Mouse (Mus musculus): ENCODE results near the gene 5730409E04Rik. TPM values are rescaled to one million over a fixed set of nuclear protein-coding genes. Genes with fewer than 3 reads are reported as not detected.

Gene 5730409E04Rik
- total RNA-seq, 2 experiments from 2014 or later, result 13.8 to 13.9 TPM

- no peak for DNase-seq
Observed at GRCm38 (mm10) chr4:126636330-126636729, 26.7 kb downstream of the 5730409E04Rik start.

GRCm38 (mm10) chr4:126637446-126637845 lies 27.8 kb downstream of the 5730409E04Rik start:
- DNase-seq, result no peak

GRCm38 (mm10) chr4:126639339-126639738 lies 29.7 kb downstream of the 5730409E04Rik start:
- no peak for DNase-seq

- DNase-seq, result no peak
Observed at GRCm38 (mm10) chr4:126641901-126642300, 32.3 kb downstream of the 5730409E04Rik start.

GRCm38 (mm10) chr4:126643815-126644214 lies 34.2 kb downstream of the 5730409E04Rik start:
- no peak for DNase-seq

GRCm38 (mm10) chr4:126644333-126644963 lies 34.8 kb downstream of the 5730409E04Rik start:
- no peak for DNase-seq

GRCm38 (mm10) chr4:126647996-126648910 lies 38.6 kb downstream of the 5730409E04Rik start:
- DNase-seq, result no peak

GRCm38 (mm10) chr4:126653148-126653547 lies 43.5 kb downstream of the 5730409E04Rik start:
- no peak for DNase-seq

GRCm38 (mm10) chr4:126655356-126655755 lies 45.7 kb downstream of the 5730409E04Rik start:
- DNase-seq, result no peak

- no peak for DNase-seq
Observed at GRCm38 (mm10) chr4:126661249-126661648, 51.6 kb downstream of the 5730409E04Rik start.

Small RNAs within 50 kb of the gene (microRNA-seq; reads per million reads assigned to microRNA genes)
- gene Mir7119, result 0 to 0.27 reads per million in 2 experiments

Other genes with a start within 250 kb of the 5730409E04Rik start
- gene Ago3, start 180.3 kb upstream of the 5730409E04Rik start, total RNA-seq (2021), result 10 to 100 TPM; 12.5 to 14.4 TPM
- gene Ago1, start 141.2 kb upstream of the 5730409E04Rik start, total RNA-seq (2021), result 10 to 100 TPM; 10.4 to 12.0 TPM
- 10 to 100 TPM; 10.2 to 11.5 TPM for gene Ago4, start 76.3 kb upstream of the 5730409E04Rik start, total RNA-seq (2021)
- gene Clspn, start 52.9 kb upstream of the 5730409E04Rik start, total RNA-seq (2021), result under 1 TPM; 0.20 to 0.41 TPM
- 100 to 1,000 TPM; 123 to 131 TPM for gene Psmb2, start 67.8 kb downstream of the 5730409E04Rik start, total RNA-seq (2021)
- not detected for gene Tfap2e, start 126.4 kb downstream of the 5730409E04Rik start, total RNA-seq (2021)
- 10 to 100 TPM; 15.8 to 17.1 TPM for gene Ncdn, start 143.6 kb downstream of the 5730409E04Rik start, total RNA-seq (2021)
- 10 to 100 TPM; 30.9 to 32.1 TPM for gene AU040320, start 143.7 kb downstream of the 5730409E04Rik start, total RNA-seq (2021)